Mouse (Mus musculus) cerebellum, adult 2 months (tissue): Measurements from ENCODE around the gene App. TPM values are rescaled to one million over a fixed set of nuclear protein-coding genes. Genes with fewer than 3 reads are reported as not detected.
A peak's percentile ranks its signal among the peaks of the same experiment; 100 is the strongest.

Experiments
- DNase-seq, 2 experiments: peaks; one replicate each; pipeline ENCODE4 v3.0.0; 2021
- H3K27ac ChIP-seq: fragments of 200-500 bp; 2 replicates; pipeline ENCODE4 v1.5.1; 2012; ENCODE audit warnings: low read length, control low read depth, inconsistent platforms; ENCODE audit not compliant: insufficient read depth
- H3K27me3 ChIP-seq: fragments of 200-500 bp; 2 replicates; pipeline ENCODE4 v1.6.1; 2012; ENCODE audit warnings: inconsistent platforms, mild to moderate bottlenecking, low read length, moderate library complexity; ENCODE audit not compliant: control insufficient read depth, insufficient read depth
- H3K4me1 ChIP-seq: fragments of 200-500 bp; 2 replicates; pipeline ENCODE4 v1.6.1; 2011; ENCODE audit warnings: low read length; ENCODE audit not compliant: control insufficient read depth, insufficient read depth
- H3K4me3 ChIP-seq: fragments of 200-500 bp; replicated peaks from 2 replicates; pipeline ENCODE3; 2011; ENCODE audit warnings: mild to moderate bottlenecking, low read depth, low read length, control low read depth; ENCODE audit not compliant: insufficient read depth
- CTCF ChIP-seq: fragments of 200-500 bp; IDR thresholded peaks from 2 replicates; pipeline ENCODE4 v1.5.1; 2011; ENCODE audit warnings: low read depth, mild to moderate bottlenecking, control low read depth, low read length, moderate library complexity, borderline replicate concordance; ENCODE audit not compliant: insufficient read depth
- POLR2A ChIP-seq: fragments of 200-500 bp; IDR thresholded peaks from 2 replicates; pipeline ENCODE4 v1.6.1; 2011; ENCODE audit warnings: low read length, control low read depth, borderline replicate concordance; ENCODE audit not compliant: insufficient read depth
- WGBS: fragments of 180-500 bp; shearing (Covaris S2); methylation state at CpG from one replicate; pipeline ENCODE4 v1.1.7; 2018; 5-methylcytosine and 5-hydroxymethylcytosine counted together
- polyA plus RNA-seq: library from polyadenylated mRNA; depleted of rRNA; stranded (reverse); fragments of >200 nt; gene quantifications from 2 replicates; pipeline ENCODE4 v1.2.3, GENCODE M21; 2012

Gene App
- polyA plus RNA-seq, 1 experiment, result 1,076 TPM

DNA sequence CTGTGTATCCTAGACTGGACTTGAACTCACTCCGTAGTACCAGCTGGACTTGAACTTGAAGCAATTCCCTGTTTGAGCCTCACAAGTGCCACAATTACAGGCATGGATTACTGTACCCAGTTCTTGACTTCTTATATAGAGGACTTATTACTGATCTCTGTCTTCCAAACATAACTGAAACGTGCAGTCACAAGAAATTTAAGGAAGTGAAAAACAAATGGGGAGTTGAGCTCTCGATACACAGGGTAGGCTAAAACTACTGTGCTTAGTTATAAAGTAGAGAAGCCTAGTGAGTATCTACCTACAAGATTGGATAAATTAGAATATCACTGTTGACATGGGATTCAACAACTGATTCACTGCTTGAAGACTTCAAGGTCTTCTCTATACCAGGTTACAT lies 160.9 kb downstream of the App start:
- no peak overlapping the region for H3K27ac ChIP-seq
- no peak overlapping the region for H3K4me3 ChIP-seq
- TF ChIP-seq CTCF, result no peak
- TF ChIP-seq POLR2A, result no peak
- peak in 1 of 2 experiments; percentile 2 for DNase-seq
- H3K4me1 ChIP-seq, result peaks cover 20% of the 10 kb centered on the region; the same call in 1 of the 2 replicates
- WGBS, result 93% methylated on average over 3 of the region's 3 CpGs
- no peaks in the 10 kb centered on the region for H3K27me3 ChIP-seq

DNA sequence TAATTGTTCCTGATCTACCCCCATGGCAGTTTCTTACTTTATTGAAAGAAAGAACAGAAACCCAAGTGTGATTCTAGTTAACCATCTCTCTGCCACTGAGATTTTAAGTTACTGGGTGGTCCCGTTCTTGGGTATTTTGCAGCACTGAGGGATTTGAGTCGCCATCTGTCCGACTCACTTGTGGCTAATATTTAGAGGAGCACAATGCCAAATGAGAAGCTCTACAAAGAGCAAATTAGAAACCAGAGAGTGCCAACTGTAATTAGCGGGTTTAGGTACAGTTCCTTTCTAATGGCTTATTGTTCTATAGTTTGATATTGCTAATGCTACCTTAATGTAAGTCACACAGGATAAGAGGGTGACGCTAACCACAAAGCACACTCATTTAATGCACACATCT lies 161.4 kb downstream of the App start:
- Histone ChIP-seq H3K27me3 (no peaks in the 10 kb centered on the region), H3K4me1 (peaks cover 20% of the 10 kb centered on the region; the same call in 1 of the 2 replicates), H3K4me3 (no peak overlapping the region), H3K27ac (no peak overlapping the region)
- WGBS, result 31% methylated on average over 5 of the region's 5 CpGs
- peak; percentile 8 to 47 for DNase-seq
- TF ChIP-seq POLR2A (no peak), CTCF (no peak)

DNA sequence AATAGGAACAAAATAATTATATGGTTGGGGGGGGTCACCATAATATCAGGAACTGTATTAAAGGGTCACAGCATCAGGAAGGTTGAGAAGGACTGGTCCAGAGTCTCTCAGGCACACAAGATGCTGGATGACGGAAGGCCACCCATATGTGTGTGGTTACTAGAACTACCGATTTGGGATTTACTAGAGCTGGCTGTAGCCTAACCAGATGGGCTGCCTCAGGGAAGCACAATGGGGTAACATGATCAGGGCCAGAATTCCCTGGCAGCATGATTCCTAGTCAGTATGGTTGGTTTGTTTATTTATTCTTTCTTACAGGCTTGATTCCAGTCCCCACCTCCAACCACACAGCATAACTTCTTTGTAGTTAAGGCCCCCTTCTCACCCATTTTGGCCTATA lies 162.9 kb downstream of the App start:
- no peaks in the 10 kb centered on the region for H3K27me3 ChIP-seq
- DNase-seq, result peak; percentile 64 to 85
- H3K4me3 ChIP-seq, result no peak overlapping the region
- TF ChIP-seq CTCF (no peak), POLR2A (no peak)
- WGBS, result 5% methylated on average over 2 of the region's 2 CpGs
- H3K27ac ChIP-seq, result no peak overlapping the region
- H3K4me1 ChIP-seq, result peaks cover 20% of the 10 kb centered on the region; the same call in 1 of the 2 replicates

DNA sequence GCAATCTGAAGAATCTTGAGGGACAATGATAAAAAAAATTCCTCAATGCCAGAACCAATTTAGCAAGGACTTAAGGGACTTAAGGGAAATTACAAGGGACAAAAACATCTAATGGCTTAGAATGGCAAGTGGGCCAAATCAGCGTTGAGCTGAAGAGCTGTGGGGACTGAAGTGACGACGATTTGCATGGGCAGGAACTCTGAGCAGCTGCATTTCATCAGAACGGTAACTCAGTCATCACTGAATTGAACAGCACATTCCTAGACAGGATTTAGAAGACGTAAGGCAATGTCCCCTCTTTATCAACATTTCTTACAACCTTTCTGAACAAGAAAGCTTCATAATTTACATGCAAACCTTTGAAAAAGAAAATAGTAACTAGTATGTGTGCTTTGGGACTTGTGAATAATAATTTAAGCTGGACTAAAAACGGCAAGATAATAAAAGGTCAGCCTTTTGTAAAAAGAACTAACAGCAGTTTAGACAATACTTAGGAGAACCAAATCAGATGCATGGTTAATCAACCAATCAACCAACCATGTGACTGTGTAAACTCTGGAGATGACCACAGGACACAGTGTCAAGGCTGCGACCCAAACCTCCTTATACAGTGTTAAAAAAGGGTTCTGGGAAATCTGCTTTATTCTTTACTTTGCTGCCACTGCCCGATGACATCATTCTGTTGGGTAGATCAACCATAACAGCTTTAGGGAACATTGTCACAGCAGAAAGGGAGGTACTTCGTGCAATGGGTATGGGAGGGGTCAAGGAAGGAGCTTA lies 164.5 kb downstream of the App start:
- H3K27ac ChIP-seq, result no peak overlapping the region
- TF ChIP-seq CTCF (no peak), POLR2A (no peak)
- no peak for DNase-seq
- H3K4me1 ChIP-seq, result peaks cover 20% of the 10 kb centered on the region; the same call in 1 of the 2 replicates
- 83% methylated on average over 9 of the region's 9 CpGs for WGBS
- H3K27me3 ChIP-seq, result no peaks in the 10 kb centered on the region
- H3K4me3 ChIP-seq, result no peak overlapping the region

- peaks cover 22% of the 10 kb centered on the region for H3K4me1 ChIP-seq
- no peak for TF ChIP-seq CTCF
- TF ChIP-seq POLR2A, result no peak
- H3K27ac ChIP-seq, result peak overlapping the region; percentile 95
- no peak overlapping the region for H3K4me3 ChIP-seq
- no peaks in the 10 kb centered on the region for H3K27me3 ChIP-seq
- DNase-seq, result peak; percentile 57 to 77
- 19% methylated on average over 5 of the region's 5 CpGs for WGBS
Observed at GRCm38 (mm10) chr16:85001939-85002556, 171.5 kb downstream of the App start.

- H3K27ac ChIP-seq, result peak overlapping the region; percentile 63
- no peak for DNase-seq
- H3K4me3 ChIP-seq, result no peak overlapping the region
- 87% methylated on average over 7 of the region's 7 CpGs for WGBS
- no peaks in the 10 kb centered on the region for H3K27me3 ChIP-seq
- peaks cover 22% of the 10 kb centered on the region for H3K4me1 ChIP-seq
- no peak for TF ChIP-seq POLR2A
- TF ChIP-seq CTCF, result no peak
Observed at GRCm38 (mm10) chr16:85000304-85000703, 173.3 kb downstream of the App start.

DNA sequence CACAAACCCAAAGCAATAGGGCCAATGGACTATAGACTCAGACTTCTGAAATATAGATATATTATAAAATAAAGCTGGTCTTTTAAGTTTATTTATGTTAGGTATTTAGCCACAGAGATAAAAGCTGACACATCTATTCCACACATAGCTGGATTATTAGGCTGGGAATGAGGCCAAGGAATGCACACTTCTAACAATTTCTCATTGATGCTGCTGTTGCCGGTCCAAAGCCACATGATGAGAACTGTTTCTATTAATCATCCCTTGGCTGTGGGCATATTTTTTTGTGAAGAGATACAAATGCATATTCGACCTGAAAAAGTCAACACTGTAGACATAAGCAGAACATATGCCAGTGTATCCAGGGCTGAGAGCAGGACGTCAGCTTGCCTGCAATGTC lies 176.0 kb downstream of the App start:
- 12% methylated on average over 3 of the region's 3 CpGs for WGBS
- H3K4me1 ChIP-seq, result peaks cover 28% of the 10 kb centered on the region
- no peak overlapping the region for H3K4me3 ChIP-seq
- no peaks in the 10 kb centered on the region for H3K27me3 ChIP-seq
- peak in 1 of 2 experiments; percentile 41 for DNase-seq
- TF ChIP-seq POLR2A (no peak), CTCF (no peak)
- H3K27ac ChIP-seq, result peak overlapping the region; percentile 71; the same call in 1 of the 2 replicates

DNA sequence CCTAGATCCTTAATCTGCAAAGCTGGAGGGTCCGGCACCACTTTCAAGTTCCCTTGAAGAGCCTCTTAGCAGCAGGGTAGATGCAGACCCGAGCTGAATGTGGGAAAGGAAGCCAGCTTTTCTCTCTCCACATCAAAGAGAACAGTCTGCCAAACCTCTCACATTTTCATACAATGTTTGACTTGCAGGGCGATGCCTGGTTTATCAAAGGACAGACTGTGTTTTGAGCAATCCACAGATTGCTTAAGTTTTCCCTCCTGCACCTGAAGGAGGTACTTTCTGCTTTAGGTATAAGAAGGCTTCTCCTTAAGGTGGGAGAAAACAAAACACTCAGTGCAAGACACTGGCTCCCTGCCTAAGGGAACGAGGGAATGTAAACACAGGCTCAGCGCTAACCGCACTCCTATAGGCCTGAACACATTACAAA lies 178.1 kb downstream of the App start:
- no peak for DNase-seq
- Histone ChIP-seq H3K27ac (no peak overlapping the region), H3K4me3 (no peak overlapping the region), H3K27me3 (no peaks in the 10 kb centered on the region), H3K4me1 (peaks cover 12% of the 10 kb centered on the region)
- 59% methylated on average over 6 of the region's 6 CpGs for WGBS
- no peak for TF ChIP-seq CTCF
- no peak for TF ChIP-seq POLR2A
